Mouse (Mus musculus) lung, postnatal 0 days (tissue): ENCODE data around the gene Chst8. TPM values are rescaled to one million over a fixed set of nuclear protein-coding genes. Genes with fewer than 3 reads are reported as not detected.

Experiments
- ATAC-seq: fragments of 200-750 bp; cut with Nextera tagmentation; 2 replicates; pipeline ENCODE4 v1.8.0; 2017; ENCODE audit warnings: moderate library complexity
- DNase-seq: peaks from one replicate; pipeline ENCODE4 v3.0.0-alpha.2; 2016; ENCODE audit warnings: low spot score
- H3K27ac ChIP-seq: fragments of 300-500 bp; sonication (generic); 2 replicates; pipeline ENCODE4 v1.5.1; 2014; ENCODE audit warnings: antibody characterized with exemption, mild to moderate bottlenecking, low read length, mixed read lengths
- H3K27me3 ChIP-seq: fragments of 300-500 bp; sonication (generic); replicated peaks from 2 replicates; pipeline ENCODE4 v1.6.1; 2014; ENCODE audit warnings: low read length, mixed read lengths; ENCODE audit not compliant: insufficient read depth
- H3K36me3 ChIP-seq: fragments of 300-500 bp; sonication (generic); 2 replicates; pipeline ENCODE4 v1.6.1; 2014; ENCODE audit warnings: low read length, mixed read lengths; ENCODE audit not compliant: insufficient read depth
- H3K4me1 ChIP-seq: fragments of 300-500 bp; sonication (generic); 2 replicates; pipeline ENCODE4 v1.6.1; 2014; ENCODE audit warnings: antibody characterized with exemption, low read depth, low read length, mixed read lengths; ENCODE audit not compliant: insufficient read depth
- H3K4me2 ChIP-seq: fragments of 300-500 bp; sonication (generic); replicated peaks from 2 replicates; pipeline ENCODE4 v1.6.1; 2014; ENCODE audit warnings: low read depth, mild to moderate bottlenecking, low read length, moderate library complexity, mixed read lengths
- H3K4me3 ChIP-seq: fragments of 300-500 bp; sonication (generic); 2 replicates; pipeline ENCODE4 v1.5.1; 2014; ENCODE audit warnings: low read depth, low read length
- H3K9ac ChIP-seq: fragments of 300-500 bp; sonication (generic); replicated peaks from 2 replicates; pipeline ENCODE4 v1.6.1; 2014; ENCODE audit warnings: low read depth, mild to moderate bottlenecking
- H3K9me3 ChIP-seq: fragments of 300-500 bp; sonication (generic); 2 replicates; pipeline ENCODE4 v1.6.1; 2016; ENCODE audit warnings: low read length, mixed read lengths
- CTCF ChIP-seq: IDR thresholded peaks from 2 replicates; pipeline ENCODE4 v1.5.1; 2016; ENCODE audit warnings: antibody characterized with exemption, mild to moderate bottlenecking
- EP300 ChIP-seq: IDR thresholded peaks from 2 replicates; pipeline ENCODE4 v1.6.1; 2016; ENCODE audit warnings: antibody characterized with exemption, mild to moderate bottlenecking, control low read depth
- WGBS: fragments of 180-500 bp; shearing (Covaris S2); extraction: QIAGEN DNeasy Blood & Tissue Kit; methylation state at CpG from one replicate; pipeline ENCODE4 v1.1.7; 2014; 5-methylcytosine and 5-hydroxymethylcytosine counted together
- polyA plus RNA-seq: library from polyadenylated mRNA; unstranded; fragments of >200 nt; fragmentation: Nextera tagmentation; extraction: Ambion mirVana; gene quantifications from 2 replicates; pipeline ENCODE4 v1.2.1, GENCODE M21; 2015

Chst8 gene
- polyA plus RNA-seq, 1 experiment from 2014 or later = 5.9 TPM

- no peak for TF ChIP-seq EP300
- TF ChIP-seq CTCF = no peak
- 69% methylated on average over 4 of the region's 4 CpGs for WGBS
Observed at GRCm38 (mm10) chr7:34636661-34637060, 175.8 kb downstream of the Chst8 start.

GRCm38 (mm10) chr7:34632966-34633742 is 179.4 kb downstream of the Chst8 start:
- 74% methylated on average over 10 of the region's 10 CpGs for WGBS
- DNase-seq (no peak), ATAC-seq (no peak)
- no peak overlapping the region for H3K4me2 ChIP-seq
- peaks cover 7% of the 10 kb centered on the region for H3K4me1 ChIP-seq
- no peaks in the 10 kb centered on the region for H3K27me3 ChIP-seq
- H3K36me3 ChIP-seq = no peaks in the 10 kb centered on the region
- TF ChIP-seq EP300 = no peak
- no peak for TF ChIP-seq CTCF
- no peak overlapping the region for H3K9ac ChIP-seq
- H3K4me3 ChIP-seq = no peak overlapping the region
- H3K9me3 ChIP-seq = no peaks in the 10 kb centered on the region
- H3K27ac ChIP-seq = no peak overlapping the region

More at GRCm38 (mm10) chr7:34636661-34637060, 175.8 kb downstream of the Chst8 start:
- DNase-seq = no peak
- ATAC-seq = no peak
- Histone ChIP-seq H3K4me3 (no peak overlapping the region), H3K9me3 (no peaks in the 10 kb centered on the region), H3K4me1 (no peaks in the 10 kb centered on the region), H3K9ac (no peak overlapping the region), H3K27me3 (no peaks in the 10 kb centered on the region), H3K27ac (no peak overlapping the region), H3K4me2 (no peak overlapping the region), H3K36me3 (no peaks in the 10 kb centered on the region)

GRCm38 (mm10) chr7:34630211-34631085 is 182.1 kb downstream of the Chst8 start:
- Histone ChIP-seq H3K27ac (peak overlapping the region; percentile 76), H3K4me1 (peaks cover 7% of the 10 kb centered on the region), H3K4me2 (peak overlapping the region; percentile 63), H3K27me3 (no peaks in the 10 kb centered on the region), H3K36me3 (no peaks in the 10 kb centered on the region), H3K9ac (0 out of 2 replicates have a peak overlapping the region, but pooled peaks have one; percentile 19), H3K4me3 (peak overlapping the region; percentile 29), H3K9me3 (no peaks in the 10 kb centered on the region)
- TF ChIP-seq CTCF (peak; percentile 59), EP300 (peak; percentile 0; the same call in 1 of the 2 replicates)
- ATAC-seq (peak; percentile 94), DNase-seq (peak; percentile 95)
- WGBS = 2% methylated on average over 33 of the region's 34 CpGs

GRCm38 (mm10) chr7:34629702-34630210 is 182.8 kb downstream of the Chst8 start:
- ATAC-seq (no peak), DNase-seq (no peak)
- TF ChIP-seq CTCF (no peak), EP300 (no peak)
- Histone ChIP-seq H3K4me1 (peaks cover 7% of the 10 kb centered on the region), H3K4me3 (peak overlapping the region; percentile 29; the same call in 1 of the 2 replicates), H3K9ac (0 out of 2 replicates have a peak overlapping the region, but pooled peaks have one; percentile 12), H3K27me3 (no peaks in the 10 kb centered on the region), H3K9me3 (no peaks in the 10 kb centered on the region), H3K36me3 (no peaks in the 10 kb centered on the region), H3K27ac (peak overlapping the region; percentile 71), H3K4me2 (peak overlapping the region; percentile 63)
- 38% methylated on average over 8 of the region's 8 CpGs for WGBS

Other genes with a start within 250 kb of the Chst8 start
- gene Kctd15, start 156.0 kb downstream of the Chst8 start, polyA plus RNA-seq = 5.9 and 7.4 TPM in 2 replicates
- 44.5 and 54.8 TPM in 2 replicates for gene Pepd, start 99.7 kb upstream of the Chst8 start, polyA plus RNA-seq
- 46.7 and 47.4 TPM in 2 replicates for gene Cebpg, start 243.9 kb upstream of the Chst8 start, polyA plus RNA-seq